Mouse (Mus musculus) E14TG2a.4 (cell line): ENCODE data around the gene Sdk1.

Experiments used
- CTCF ChIP-seq: conservative IDR thresholded peaks from 2 replicates; pipeline ENCODE4 v1.5.1; 2014; ENCODE audit warnings: low read length
- NANOG ChIP-seq: IDR thresholded peaks from 2 replicates; pipeline ENCODE4 v1.6.1; 2014; ENCODE audit warnings: borderline replicate concordance, low read length, mixed read lengths
- POU5F1 ChIP-seq: IDR thresholded peaks from 2 replicates; pipeline ENCODE4 v1.6.1; 2014; ENCODE audit warnings: low read length, borderline replicate concordance

DNA sequence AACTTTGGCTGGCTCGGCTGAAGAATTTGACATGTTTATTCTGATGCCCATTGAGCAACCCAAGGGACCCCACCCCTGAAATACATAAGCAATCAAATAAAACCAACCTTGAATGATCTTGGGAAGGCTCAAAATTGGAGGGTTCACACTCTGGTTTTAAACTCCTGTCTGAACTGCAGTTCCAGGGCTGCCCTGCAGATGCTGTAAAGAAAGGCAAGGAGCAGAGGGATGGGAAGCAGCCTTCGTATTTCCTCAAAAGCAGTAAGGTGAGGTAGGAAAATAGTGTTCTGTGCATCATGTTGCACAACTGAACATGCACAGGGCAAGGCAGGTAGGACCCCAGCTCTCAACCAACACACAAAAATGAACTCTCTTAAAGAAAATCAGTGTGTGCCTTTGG, 222.1 kb downstream of the Sdk1 start:
- TF ChIP-seq CTCF = no peak
- no peak for TF ChIP-seq NANOG
- TF ChIP-seq POU5F1 = no peak
